Mouse (Mus musculus) heart, postnatal 0 days (tissue): ENCODE data around the gene Sh2d1b2. TPM values are rescaled to one million over a fixed set of nuclear protein-coding genes. Genes with fewer than 3 reads are reported as not detected.

Source experiments
- ATAC-seq: fragments of 200-750 bp; cut with Nextera tagmentation; 2 replicates; pipeline ENCODE4 v1.8.0; 2017; ENCODE audit warnings: low read depth, moderate number of reproducible peaks, moderate library complexity; ENCODE audit not compliant: insufficient read depth
- DNase-seq: peaks from one replicate; pipeline ENCODE4 v3.0.0-alpha.2; 2016; ENCODE audit warnings: low spot score
- H3K27ac ChIP-seq: fragments of 300-500 bp; sonication (generic); 2 replicates; pipeline ENCODE4 v1.5.1; 2014; ENCODE audit warnings: low read depth, mild to moderate bottlenecking
- H3K27me3 ChIP-seq: fragments of 300-500 bp; sonication (generic); 2 replicates; pipeline ENCODE4 v1.6.1; 2014; ENCODE audit warnings: low read length, mixed read lengths; ENCODE audit not compliant: control insufficient read depth, insufficient read depth
- H3K36me3 ChIP-seq: fragments of 300-500 bp; sonication (generic); replicated peaks from 2 replicates; pipeline ENCODE4 v1.6.1; 2014; ENCODE audit warnings: low read length, mixed read lengths; ENCODE audit not compliant: control insufficient read depth, insufficient read depth
- H3K4me1 ChIP-seq: fragments of 300-500 bp; sonication (generic); 2 replicates; pipeline ENCODE4 v1.6.1; 2014; ENCODE audit warnings: antibody characterized with exemption; ENCODE audit not compliant: control insufficient read depth, insufficient read depth
- H3K4me2 ChIP-seq: fragments of 300-500 bp; sonication (generic); 2 replicates; pipeline ENCODE4 v1.6.1; 2014; ENCODE audit warnings: low read depth, mild to moderate bottlenecking, low read length, moderate library complexity
- H3K4me3 ChIP-seq: fragments of 300-500 bp; sonication (generic); 2 replicates; pipeline ENCODE4 v1.5.1; 2014; ENCODE audit warnings: low read depth, low read length
- H3K9ac ChIP-seq: fragments of 300-500 bp; sonication (generic); replicated peaks from 2 replicates; pipeline ENCODE4 v1.6.1; 2014; ENCODE audit warnings: low read depth, low read length, mixed read lengths
- H3K9me3 ChIP-seq: fragments of 300-500 bp; sonication (generic); replicated peaks from 2 replicates; pipeline ENCODE4 v1.6.1; 2016; ENCODE audit warnings: low read length; ENCODE audit not compliant: control insufficient read depth
- CTCF ChIP-seq: IDR thresholded peaks from 2 replicates; pipeline ENCODE4 v1.5.1; 2016; ENCODE audit warnings: antibody characterized with exemption, control low read depth, low read depth
- EP300 ChIP-seq: IDR thresholded peaks from 2 replicates; pipeline ENCODE4 v1.6.1; 2016; ENCODE audit warnings: antibody characterized with exemption, low read depth
- WGBS: fragments of 180-500 bp; shearing (Covaris S2); extraction: QIAGEN DNeasy Blood & Tissue Kit; methylation state at CpG from one replicate; pipeline ENCODE4 v1.1.7; 2014; 5-methylcytosine and 5-hydroxymethylcytosine counted together
- polyA plus RNA-seq: library from polyadenylated mRNA; unstranded; fragments of >200 nt; fragmentation: Nextera tagmentation; extraction: Ambion mirVana; gene quantifications from 2 replicates; pipeline ENCODE4 v1.2.1, GENCODE M21; 2015
- total RNA-seq: library from RNA; depleted of rRNA; stranded (reverse); fragments of >200 nt; gene quantifications from 2 replicates; pipeline ENCODE4 v1.2.3, GENCODE M21; 2014; ENCODE audit warnings: low replicate concordance

The Sh2d1b2 gene
- total and polyA plus RNA-seq, 2 experiments from 2014 or later = not detected

GRCm38 (mm10) chr1:170277016-170277415 is 44.5 kb downstream of the Sh2d1b2 start, which contains the start of gene Sh2d1b1:
Gene Sh2d1b1, plus strand, starts transcription at chr1:170277320.
- TF ChIP-seq EP300 = no peak
- no peak for TF ChIP-seq CTCF
- Histone ChIP-seq H3K36me3 (no peaks in the 10 kb centered on the region), H3K27ac (no peak within 1 kb of the TSS), H3K27me3 (no peaks in the 10 kb centered on the region), H3K9ac (no peak within 1 kb of the TSS), H3K4me1 (no peaks in the 10 kb centered on the region), H3K9me3 (peaks cover 5% of the 10 kb centered on the region; the same call in 1 of the 2 replicates), H3K4me3 (no peak within 1 kb of the TSS), H3K4me2 (no peak within 1 kb of the TSS)
- ATAC-seq = no peak
- 39% methylated on average over 2 of the region's 3 CpGs for WGBS
- DNase-seq = no peak

- Histone ChIP-seq H3K4me3 (no peak overlapping the region), H3K4me1 (no peaks in the 10 kb centered on the region), H3K27ac (no peak overlapping the region), H3K9ac (no peak overlapping the region), H3K9me3 (no peaks in the 10 kb centered on the region), H3K36me3 (no peaks in the 10 kb centered on the region), H3K27me3 (no peaks in the 10 kb centered on the region), H3K4me2 (no peak overlapping the region)
- no peak for TF ChIP-seq CTCF
- TF ChIP-seq EP300 = no peak
- DNase-seq (no peak), ATAC-seq (no peak)
- 63% methylated on average over 4 of the region's 4 CpGs for WGBS
These were observed 50.0 kb downstream of the Sh2d1b2 start for GRCm38 (mm10) chr1:170282415-170283129.

- DNase-seq = peak; percentile 84
- Histone ChIP-seq H3K9ac (no peak overlapping the region), H3K9me3 (no peaks in the 10 kb centered on the region), H3K27ac (no peak overlapping the region), H3K4me3 (no peak overlapping the region), H3K4me2 (no peak overlapping the region; the same call in 1 of the 2 replicates), H3K27me3 (no peaks in the 10 kb centered on the region), H3K4me1 (no peaks in the 10 kb centered on the region), H3K36me3 (no peaks in the 10 kb centered on the region)
- TF ChIP-seq EP300 = no peak
- TF ChIP-seq CTCF = peak; percentile 92
- peak; percentile 63 for ATAC-seq
- 30% methylated on average over 9 of the region's 9 CpGs for WGBS
These were observed 59.8 kb downstream of the Sh2d1b2 start for GRCm38 (mm10) chr1:170292239-170292951.

GRCm38 (mm10) chr1:170293257-170293656 is 60.7 kb downstream of the Sh2d1b2 start:
- ATAC-seq (no peak), DNase-seq (no peak)
- no peak for TF ChIP-seq CTCF
- no peak for TF ChIP-seq EP300
- Histone ChIP-seq H3K4me1 (no peaks in the 10 kb centered on the region), H3K27me3 (no peaks in the 10 kb centered on the region), H3K27ac (no peak overlapping the region), H3K4me3 (no peak overlapping the region), H3K9ac (no peak overlapping the region), H3K36me3 (no peaks in the 10 kb centered on the region), H3K4me2 (no peak overlapping the region), H3K9me3 (no peaks in the 10 kb centered on the region)
- 66% methylated on average over 5 of the region's 5 CpGs for WGBS

- no peak overlapping the region for H3K27ac ChIP-seq
These were observed 62.4 kb downstream of the Sh2d1b2 start for GRCm38 (mm10) chr1:170294786-170295570.

More at GRCm38 (mm10) chr1:170294786-170295570, 62.4 kb downstream of the Sh2d1b2 start:
- no peak overlapping the region for H3K4me3 ChIP-seq
- no peaks in the 10 kb centered on the region for H3K36me3 ChIP-seq
- TF ChIP-seq EP300 = no peak
- no peak overlapping the region for H3K9ac ChIP-seq
- ATAC-seq (no peak), DNase-seq (no peak)
- 60% methylated on average over 15 of the region's 15 CpGs for WGBS
- H3K27me3 ChIP-seq = no peaks in the 10 kb centered on the region
- no peaks in the 10 kb centered on the region for H3K4me1 ChIP-seq
- H3K9me3 ChIP-seq = no peaks in the 10 kb centered on the region
- no peak overlapping the region for H3K4me2 ChIP-seq
